Mouse (Mus musculus): ENCODE data around the gene Otud5.

DNA sequence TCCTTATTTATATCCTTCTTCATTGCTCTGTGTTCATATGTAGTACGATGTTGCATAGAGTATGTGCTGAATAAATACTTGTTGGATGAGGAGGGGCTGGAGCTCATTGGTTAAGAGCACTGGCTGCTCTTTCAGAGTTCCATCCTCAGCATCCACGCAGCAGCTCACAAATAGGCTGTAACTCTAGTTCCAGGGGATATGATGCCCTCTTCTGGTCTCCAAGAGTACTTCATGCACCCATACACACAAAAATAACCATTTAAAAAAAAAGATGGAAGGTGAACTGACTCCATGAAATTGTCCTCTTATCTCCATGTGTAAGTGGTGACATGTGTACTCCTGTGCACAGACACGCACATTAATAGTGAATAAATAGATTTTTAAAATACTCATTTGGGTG lies 47.8 kb upstream of the Otud5 start:
- TF ChIP-seq ZNF384 (IDR thresholded peaks at IDR 0.05; ENCODE audit: low read depth, low read length) = no peak
- TF ChIP-seq ZC3H11A (IDR thresholded peaks at IDR 0.05; ENCODE audit: borderline replicate concordance, low read depth, low read length) = no peak
